Mouse (Mus musculus) embryo, embryonic 10 days (tissue): Measurements from ENCODE around the gene Pax6.
A peak's percentile ranks its signal among the peaks of the same experiment; 100 is the strongest.

Experiments used
- DNase-seq: peaks from one replicate; pipeline ENCODE4 v3.0.0-alpha.2; 2015; ENCODE audit warnings: low spot score

Gene Pax6

GRCm38 (mm10) chr2:105683771-105684410 is 15.2 kb downstream of the Pax6 start:
- no peak for DNase-seq

- DNase-seq = no peak
These were observed 16.4 kb downstream of the Pax6 start for GRCm38 (mm10) chr2:105684991-105685650.

GRCm38 (mm10) chr2:105685651-105686050 is 17.0 kb downstream of the Pax6 start:
- no peak for DNase-seq

GRCm38 (mm10) chr2:105686363-105687316 is 17.9 kb downstream of the Pax6 start:
- DNase-seq = no peak

- peak; percentile 82 for DNase-seq
These were observed 18.8 kb downstream of the Pax6 start for GRCm38 (mm10) chr2:105687317-105687991.

GRCm38 (mm10) chr2:105688011-105688410 is 19.3 kb downstream of the Pax6 start:
- no peak for DNase-seq

- DNase-seq = no peak
These were observed 20.0 kb downstream of the Pax6 start for GRCm38 (mm10) chr2:105688436-105689303.

- DNase-seq = peak; percentile 70
These were observed 20.6 kb downstream of the Pax6 start for GRCm38 (mm10) chr2:105689304-105689770.

GRCm38 (mm10) chr2:105689771-105690639 is 21.3 kb downstream of the Pax6 start:
- DNase-seq = peak; percentile 86

GRCm38 (mm10) chr2:105691296-105691695 is 22.6 kb downstream of the Pax6 start:
- DNase-seq = peak; percentile 9

- DNase-seq = no peak
These were observed 29.0 kb downstream of the Pax6 start for GRCm38 (mm10) chr2:105697741-105698140.

GRCm38 (mm10) chr2:105698631-105699030 is 29.9 kb downstream of the Pax6 start:
- no peak for DNase-seq

- no peak for DNase-seq
These were observed 33.1 kb downstream of the Pax6 start for GRCm38 (mm10) chr2:105701781-105702180.

- no peak for DNase-seq
These were observed 33.9 kb downstream of the Pax6 start for GRCm38 (mm10) chr2:105702586-105702985.

GRCm38 (mm10) chr2:105705320-105705719 is 36.6 kb downstream of the Pax6 start:
- no peak for DNase-seq

GRCm38 (mm10) chr2:105709126-105709525 is 40.4 kb downstream of the Pax6 start:
- no peak for DNase-seq

- no peak for DNase-seq
These were observed 41.8 kb downstream of the Pax6 start for GRCm38 (mm10) chr2:105710511-105710910.

- no peak for DNase-seq
These were observed 46.9 kb downstream of the Pax6 start for GRCm38 (mm10) chr2:105715409-105716115.

- no peak for DNase-seq
These were observed 58.0 kb downstream of the Pax6 start for GRCm38 (mm10) chr2:105726657-105727056.
